Mouse (Mus musculus) spleen, postnatal 36 days (tissue): Measurements from ENCODE around the gene Sbpl.

Experiments used
- DNase-seq, 2 experiments: peaks; one replicate each; pipeline ENCODE4 v3.0.0; 2022; ENCODE audit warnings: low spot score in 2 of 2, mixed read lengths in 1 of 2

Gene Sbpl

GRCm38 (mm10) chr17:23955174-23955573 is at the start of gene Sbpl:
Sbpl (minus strand) TSS chr17:23955274.
- no peak for DNase-seq

DNA sequence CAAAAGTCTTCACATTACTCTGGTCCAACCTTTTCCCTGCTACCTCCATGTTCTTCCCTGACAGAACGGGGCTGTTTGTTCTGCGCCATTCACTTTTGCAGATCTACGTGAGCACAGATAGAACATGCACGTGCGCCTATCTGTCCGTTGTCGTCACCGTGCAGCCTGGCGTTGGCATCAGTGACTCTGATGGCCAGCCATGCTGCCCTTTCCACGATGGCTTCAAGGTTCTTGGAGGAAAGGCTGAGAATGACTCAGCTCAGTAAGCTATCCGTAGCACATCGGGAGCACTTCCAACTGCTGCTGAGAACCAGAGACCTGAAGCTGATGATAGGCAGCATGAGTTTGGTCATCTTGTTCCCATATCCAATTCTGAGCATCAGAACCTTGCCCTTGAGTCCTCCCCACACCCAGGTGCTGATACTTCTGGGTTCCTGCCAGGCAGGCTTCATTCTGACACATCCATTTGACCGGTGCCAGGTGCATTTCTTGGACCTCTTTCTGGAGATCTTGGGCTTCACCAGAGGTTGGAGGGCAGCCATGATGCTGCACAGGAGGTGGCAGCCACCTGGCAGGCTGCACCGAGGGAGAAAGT is 49.1 kb upstream of the Sbpl start:
- no peak for DNase-seq

GRCm38 (mm10) chr17:24000404-24000803 is 45.3 kb upstream of the Sbpl start:
- no peak for DNase-seq

DNA sequence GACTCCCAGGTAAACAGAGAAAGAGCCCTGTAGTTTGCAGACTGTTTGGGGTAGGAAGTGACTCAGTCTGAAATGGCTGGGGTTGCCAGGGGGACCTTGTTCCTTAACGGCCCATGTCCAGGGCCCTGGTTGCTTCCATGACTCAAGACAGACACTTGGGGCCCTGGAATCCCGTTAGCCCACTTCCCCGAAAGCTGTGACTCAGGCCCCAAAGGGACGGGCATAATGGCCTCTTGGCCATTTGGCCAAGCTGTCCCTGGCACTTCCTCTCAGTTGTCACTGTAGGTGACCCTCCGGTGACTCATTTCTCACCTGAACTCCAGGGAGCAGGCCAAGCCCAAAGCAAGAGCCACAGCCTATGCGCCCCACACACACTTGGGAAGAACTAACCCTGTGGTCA is 43.3 kb upstream of the Sbpl start:
- DNase-seq: no peak

- no peak for DNase-seq
These were observed 42.8 kb upstream of the Sbpl start, which contains the start of gene Prss22 for GRCm38 (mm10) chr17:23997901-23998300. Prss22 (minus strand) TSS chr17:23998100.

GRCm38 (mm10) chr17:23995421-23995820 is 40.3 kb upstream of the Sbpl start:
- no peak for DNase-seq

GRCm38 (mm10) chr17:23994667-23995066 is 39.6 kb upstream of the Sbpl start:
- DNase-seq: no peak

DNA sequence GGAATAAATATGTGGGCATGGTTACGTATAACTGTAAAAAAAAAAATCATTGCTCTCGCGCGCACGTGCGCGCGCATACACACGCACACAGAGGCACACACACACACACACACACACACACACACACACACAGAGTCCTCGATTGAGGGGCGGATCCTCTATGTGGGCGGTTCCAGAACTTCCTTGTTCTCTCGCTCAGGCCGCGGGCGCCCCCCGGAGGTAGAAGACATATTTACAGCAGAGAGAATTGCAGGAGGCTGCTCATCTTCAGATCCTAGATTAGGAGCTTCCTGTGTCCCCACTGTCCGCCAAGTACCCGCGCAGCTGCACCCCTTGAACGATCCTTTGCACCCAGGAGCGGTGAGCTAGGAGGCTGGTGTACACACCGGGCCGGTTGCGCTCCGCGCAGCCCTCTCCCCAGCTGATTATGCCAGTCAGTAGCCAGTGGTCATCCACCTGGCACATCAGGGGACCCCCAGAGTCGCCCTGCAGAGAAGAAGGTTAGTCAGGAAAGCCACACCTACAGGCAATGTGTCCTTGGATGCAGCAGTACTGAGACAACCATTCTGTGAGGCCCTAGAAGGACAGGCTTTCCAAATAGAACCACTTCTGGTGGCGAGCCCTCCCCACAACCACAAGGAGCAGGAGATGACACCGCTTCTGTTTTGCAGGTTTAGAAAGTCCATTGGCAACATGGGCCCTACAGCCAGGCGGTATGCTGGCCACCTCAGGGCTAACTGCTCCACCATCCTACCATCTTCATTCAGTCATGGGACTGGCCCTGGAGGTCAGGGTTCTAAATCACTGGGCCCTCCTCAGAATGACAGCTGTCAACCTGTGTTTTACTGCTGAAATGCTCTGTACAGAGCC is 38.7 kb upstream of the Sbpl start:
- DNase-seq: peak; percentile 78 to 86

DNA sequence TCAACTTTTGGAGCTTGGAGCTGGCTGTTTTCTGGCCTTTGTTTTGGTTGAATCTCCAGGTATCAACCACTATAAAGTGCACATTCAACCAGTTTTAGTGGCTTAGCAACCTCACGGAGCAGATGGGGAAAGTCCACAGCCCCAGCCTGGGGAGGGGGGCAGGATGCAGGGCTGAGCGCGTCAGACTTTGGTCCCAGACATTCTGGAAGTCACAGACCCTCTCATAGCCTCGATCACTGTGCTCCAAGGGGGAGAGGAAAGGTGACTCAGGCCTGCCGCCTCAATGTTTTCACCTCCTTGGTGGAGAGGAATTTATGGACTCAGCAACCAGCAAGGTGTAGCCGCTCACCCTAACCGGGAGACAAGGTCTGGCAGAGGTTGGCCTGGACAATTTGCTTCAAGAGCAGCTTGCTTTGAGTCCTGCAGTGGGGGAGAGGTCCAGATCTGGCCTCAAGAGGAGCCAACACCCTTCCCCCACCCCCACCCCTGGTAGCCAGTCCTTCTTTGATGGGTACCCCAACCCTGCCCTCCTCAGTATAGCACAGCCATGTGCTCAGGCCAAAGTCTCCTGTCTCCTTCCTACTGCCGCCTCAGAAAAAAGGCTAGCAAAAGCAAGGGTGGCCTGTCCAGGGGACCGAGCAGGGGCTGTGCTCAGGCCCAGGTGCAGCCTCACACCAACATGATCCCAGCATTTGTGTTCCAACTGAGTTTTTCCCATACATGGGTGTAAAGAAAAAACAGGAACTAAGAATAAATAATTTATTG is 37.9 kb upstream of the Sbpl start:
- DNase-seq: no peak

- DNase-seq: no peak
These were observed 34.7 kb upstream of the Sbpl start for GRCm38 (mm10) chr17:23989802-23990201.

DNA sequence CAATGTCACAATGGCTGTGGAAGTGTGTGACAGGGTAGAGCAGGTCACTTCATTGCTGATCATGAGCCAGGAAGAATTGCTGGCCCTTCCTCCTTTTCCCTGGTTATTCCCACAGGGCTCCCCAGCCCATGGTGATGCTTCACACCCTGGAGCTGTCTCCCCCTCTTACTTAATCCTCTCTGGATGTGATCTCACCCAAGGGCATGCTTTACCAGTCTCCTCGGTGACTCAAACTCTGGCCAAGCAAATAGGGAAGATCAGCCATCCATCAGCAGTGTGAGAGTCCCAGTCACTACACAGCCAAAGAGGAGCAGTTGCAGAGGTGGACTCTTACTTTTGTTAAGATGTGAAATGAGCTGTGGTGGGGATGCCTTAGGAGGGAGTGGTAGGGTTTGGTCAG is 29.9 kb upstream of the Sbpl start:
- DNase-seq: no peak

GRCm38 (mm10) chr17:23982912-23983311 is 27.8 kb upstream of the Sbpl start:
- DNase-seq: no peak

- DNase-seq: peak in 1 of 2 experiments; percentile 39
These were observed 25.3 kb upstream of the Sbpl start, which contains the start of gene Prss30 for GRCm38 (mm10) chr17:23980297-23980909. Prss30 (minus strand) TSS chr17:23980566.

DNA sequence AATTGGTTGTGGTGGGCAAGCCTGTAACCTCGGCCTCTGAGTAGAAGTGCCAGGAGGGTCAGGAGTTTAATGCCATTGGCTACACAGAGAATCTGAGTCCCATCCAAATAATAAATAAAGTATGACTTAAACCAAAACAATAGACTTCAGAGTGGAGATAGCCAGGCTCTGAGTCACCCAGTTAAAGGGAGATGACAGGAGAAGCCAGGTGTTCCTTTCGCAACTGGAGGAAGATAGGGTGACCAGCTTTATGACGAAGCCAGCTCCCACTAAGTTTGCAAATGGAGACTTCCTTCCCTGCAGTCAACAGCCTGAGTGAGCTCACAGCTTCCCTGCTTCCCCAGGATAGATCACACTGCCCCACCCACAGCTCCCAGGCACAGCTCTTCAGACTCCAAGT is 24.4 kb upstream of the Sbpl start:
- no peak for DNase-seq

DNA sequence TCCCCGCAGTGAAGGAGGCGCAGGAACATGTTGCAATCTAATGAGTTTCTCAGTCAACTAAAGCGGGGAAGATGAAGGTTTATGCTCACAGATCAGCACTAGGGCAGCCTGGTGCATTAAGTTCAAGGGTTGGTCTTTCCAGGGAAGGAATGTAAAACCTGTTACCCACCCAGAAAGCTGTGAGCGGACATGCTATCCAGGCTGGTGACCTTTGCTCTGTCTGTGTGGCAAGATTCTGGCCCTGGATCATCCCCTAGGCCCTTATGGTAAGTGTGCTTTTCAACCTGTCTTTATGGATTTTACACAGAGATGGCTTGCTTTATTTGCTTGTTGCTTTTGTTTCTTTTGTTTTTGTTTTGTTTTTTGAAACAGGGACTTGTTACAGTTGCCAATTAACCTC is 21.6 kb upstream of the Sbpl start:
- DNase-seq: no peak

DNA sequence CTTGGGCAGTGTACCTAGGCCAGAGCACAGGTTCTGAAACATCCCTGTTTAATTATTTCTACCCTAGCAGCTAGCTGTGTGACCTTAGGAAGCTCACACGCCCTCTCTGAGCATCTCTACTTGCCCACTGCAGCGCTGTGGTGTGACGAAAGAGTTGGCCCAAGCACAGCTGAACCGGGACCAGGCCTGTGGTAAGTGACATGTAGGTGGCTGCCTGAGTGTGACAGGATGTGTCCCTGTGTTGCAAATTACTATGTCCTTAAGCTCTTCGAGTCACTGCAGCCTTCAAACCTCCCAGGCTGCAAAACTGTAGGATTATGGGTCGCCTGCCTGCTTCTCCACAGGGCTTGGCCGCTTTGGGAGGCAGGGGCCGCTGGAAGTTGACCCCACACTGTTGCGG is 16.2 kb upstream of the Sbpl start:
- DNase-seq: no peak

GRCm38 (mm10) chr17:23969231-23969630 is 14.2 kb upstream of the Sbpl start:
- peak; percentile 41 to 60 for DNase-seq

- no peak for DNase-seq
These were observed 13.7 kb upstream of the Sbpl start for GRCm38 (mm10) chr17:23968780-23969179.

DNA sequence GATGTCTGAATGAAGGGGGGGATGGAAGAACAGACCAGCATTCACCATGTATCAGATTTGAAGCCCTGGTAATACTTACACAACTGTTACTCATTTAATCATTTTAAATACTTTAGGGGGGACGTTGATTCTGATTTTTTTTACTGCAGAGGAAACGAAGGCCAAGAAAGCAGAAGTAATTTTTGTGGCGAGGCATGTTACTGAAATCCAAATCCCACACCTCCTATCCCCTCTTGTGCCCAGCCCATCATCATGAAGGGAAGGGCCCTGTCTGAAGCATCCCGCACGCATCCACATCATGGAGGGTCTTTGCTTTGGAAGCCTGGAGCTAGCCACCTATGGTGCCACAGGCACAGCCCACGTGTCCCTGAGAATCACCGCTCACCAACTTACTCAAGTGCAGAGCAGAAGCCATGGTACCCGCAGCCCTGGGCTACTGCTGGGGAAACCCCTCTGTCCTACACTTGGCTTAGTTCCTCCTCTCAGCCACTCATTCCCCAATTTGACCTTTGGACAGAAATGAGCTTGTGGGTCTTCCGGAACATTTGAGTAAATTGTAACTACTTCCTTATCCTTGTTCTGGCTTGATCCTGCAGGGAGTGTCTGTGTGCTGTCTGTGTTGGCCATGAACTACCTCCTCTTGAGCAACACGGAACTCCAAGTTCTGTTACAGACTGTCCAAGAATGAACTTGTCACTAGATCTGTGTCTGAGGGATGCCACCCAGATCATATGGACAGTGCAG is 11.8 kb upstream of the Sbpl start:
- DNase-seq: peak; percentile 41 to 43

GRCm38 (mm10) chr17:23965805-23966425 is 10.8 kb upstream of the Sbpl start:
- no peak for DNase-seq
